Mouse (Mus musculus) Patski (cell line): ENCODE measurements around the gene Spi1. TPM values are rescaled to one million over a fixed set of nuclear protein-coding genes. Genes with fewer than 3 reads are reported as not detected.

Experiments used
- ATAC-seq: fragments of 100-300 bp; one replicate; pipeline ENCODE4 v1.8.0; 2021
- CTCF ChIA-PET: fragments of 350-600 bp; sonication (Branson Sonifier 250); formaldehyde crosslinking; loops from one replicate; lab custom pipeline; 2022; ENCODE audit warnings: inconsistent platforms; lab: Charles Lee
- POLR2A ChIA-PET: fragments of 350-600 bp; sonication (Branson Sonifier 250); formaldehyde crosslinking; loops from one replicate; lab custom pipeline; 2022; ENCODE audit warnings: antibody characterized with exemption, inconsistent platforms; lab: Charles Lee
- DNase-seq: peaks from one replicate; pipeline ENCODE4 v3.0.0-alpha.2; 2011; ENCODE audit warnings: low read depth, low spot score
- H3K27me3 ChIP-seq: fragments of 371-371 bp; one replicate; pipeline ENCODE4 v1.5.1; 2021
- CTCF ChIP-seq: fragments of 100-300 bp; IDR thresholded peaks from one replicate; pipeline ENCODE4 v1.5.1; 2021
- in situ Hi-C: fragments of 300-500 bp; cut with MboI; formaldehyde crosslinking; loops from 3 replicates; pipeline ENCODE4 v1.11.1; 2018; ENCODE audit warnings: low pct_unique_long_range_greater_than_20kb, mixed read lengths
- polyA plus RNA-seq: library from polyadenylated mRNA; unstranded; gene quantifications from one replicate; pipeline ENCODE4 v1.2.3, GENCODE M21; 2021

Spi1 gene
- polyA plus RNA-seq, 1 experiment from 2014 or later, result 1.1 TPM

- DNase-seq, result no peak
- no peaks in the 10 kb centered on the region for H3K27me3 ChIP-seq
- ATAC-seq, result no peak
- TF ChIP-seq CTCF, result no peak
- POLR2A ChIA-PET, result no interaction called here
- CTCF ChIA-PET, result interaction anchor here (1.0 to 1.8 kb wide), 3 partner anchors 9 to 38 kb away, joined by 3 to 5 read pairs (median 4); no protein-coding TSS in a partner anchor
- in situ Hi-C loops, result no loop called here
These were observed 70.7 kb downstream of the Spi1 start for GRCm38 (mm10) chr2:91152885-91153377.

DNA sequence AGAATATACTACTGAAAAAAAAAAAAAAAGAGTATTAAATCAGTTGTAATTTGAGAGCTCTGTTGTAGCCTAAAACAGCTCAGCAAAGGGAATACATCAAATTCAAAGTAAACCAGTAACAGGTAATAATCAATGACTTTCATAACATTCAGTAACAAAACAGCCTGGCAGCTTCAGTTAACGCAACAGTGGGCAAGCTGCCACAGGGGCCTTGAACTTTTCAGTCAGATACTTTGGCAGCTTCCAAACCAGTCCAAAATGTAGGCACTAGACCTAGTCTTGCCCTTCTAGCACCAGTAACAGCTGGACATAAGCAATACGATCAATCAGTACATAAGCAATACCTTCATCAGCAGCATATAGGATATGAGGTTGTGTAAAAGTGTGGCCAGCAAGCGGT is 71.9 kb downstream of the Spi1 start:
- POLR2A ChIA-PET, result no interaction called here
- no peak for TF ChIP-seq CTCF
- DNase-seq (no peak), ATAC-seq (no peak)
- in situ Hi-C loops, result no loop called here
- H3K27me3 ChIP-seq, result no peaks in the 10 kb centered on the region
- CTCF ChIA-PET, result interaction anchor here (0.6 to 1.3 kb wide), 4 partner anchors 17 to 580 kb away, joined by 3 to 4 read pairs (median 3); no protein-coding TSS in a partner anchor

GRCm38 (mm10) chr2:91157002-91157752 is 75.0 kb downstream of the Spi1 start:
- no peaks in the 10 kb centered on the region for H3K27me3 ChIP-seq
- POLR2A ChIA-PET, result no interaction called here
- DNase-seq (peak; percentile 4), ATAC-seq (no peak)
- in situ Hi-C loops, result no loop called here
- no peak for TF ChIP-seq CTCF
- CTCF ChIA-PET, result interaction anchor here (0.8 kb wide), 1 partner anchor 16 kb away, joined by 3 read pairs; no protein-coding TSS in a partner anchor

GRCm38 (mm10) chr2:91160591-91160990 is 78.4 kb downstream of the Spi1 start:
- DNase-seq (no peak), ATAC-seq (no peak)
- in situ Hi-C loops, result no loop called here
- TF ChIP-seq CTCF, result no peak
- CTCF ChIA-PET, result interaction anchor here (1.5 kb wide), 1 partner anchor 45 kb away, joined by 5 read pairs; no protein-coding TSS in a partner anchor
- H3K27me3 ChIP-seq, result no peaks in the 10 kb centered on the region
- POLR2A ChIA-PET, result no interaction called here

DNA sequence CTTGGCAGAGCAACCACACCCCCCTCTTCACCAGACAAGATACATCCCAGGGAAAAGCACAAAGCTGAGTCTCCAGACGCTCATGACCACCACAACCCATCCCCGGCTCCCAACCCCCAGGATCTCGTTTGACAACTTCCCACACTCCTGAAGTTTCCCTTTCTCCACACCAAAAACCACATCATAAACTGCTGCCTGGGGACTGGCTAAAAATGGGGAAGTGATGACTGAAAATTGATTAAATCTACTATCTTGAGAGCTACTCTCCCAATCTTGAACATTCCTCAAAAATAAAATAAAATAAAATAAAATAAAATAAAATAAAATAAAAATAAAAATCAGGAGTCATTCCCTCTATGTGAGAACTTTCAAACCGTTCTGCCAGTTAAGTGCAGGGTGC is 80.8 kb downstream of the Spi1 start:
- POLR2A ChIA-PET, result no interaction called here
- no peaks in the 10 kb centered on the region for H3K27me3 ChIP-seq
- ATAC-seq (no peak), DNase-seq (no peak)
- TF ChIP-seq CTCF, result no peak
- in situ Hi-C loops, result no loop called here
- CTCF ChIA-PET, result no interaction called here

DNA sequence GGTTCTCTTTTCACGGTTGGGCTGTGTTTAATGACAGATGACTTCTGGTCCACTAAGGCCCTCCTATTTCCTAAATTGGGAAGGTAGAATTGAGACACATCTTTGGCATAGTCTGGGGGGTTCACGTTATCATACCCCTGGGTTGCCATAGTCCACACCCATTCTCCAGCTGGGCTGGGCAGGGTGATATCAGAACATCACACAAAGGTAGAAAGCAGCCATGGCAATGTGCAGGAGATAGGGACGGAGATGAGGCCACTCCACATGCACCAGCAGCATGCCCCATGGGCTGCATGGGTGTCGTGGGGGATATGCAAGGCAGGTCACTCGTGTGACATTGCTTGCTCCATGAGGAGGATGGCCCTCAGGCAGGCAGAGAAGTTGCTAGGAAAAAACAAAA is 81.3 kb downstream of the Spi1 start:
- CTCF ChIA-PET, result no interaction called here
- in situ Hi-C loops, result no loop called here

DNA sequence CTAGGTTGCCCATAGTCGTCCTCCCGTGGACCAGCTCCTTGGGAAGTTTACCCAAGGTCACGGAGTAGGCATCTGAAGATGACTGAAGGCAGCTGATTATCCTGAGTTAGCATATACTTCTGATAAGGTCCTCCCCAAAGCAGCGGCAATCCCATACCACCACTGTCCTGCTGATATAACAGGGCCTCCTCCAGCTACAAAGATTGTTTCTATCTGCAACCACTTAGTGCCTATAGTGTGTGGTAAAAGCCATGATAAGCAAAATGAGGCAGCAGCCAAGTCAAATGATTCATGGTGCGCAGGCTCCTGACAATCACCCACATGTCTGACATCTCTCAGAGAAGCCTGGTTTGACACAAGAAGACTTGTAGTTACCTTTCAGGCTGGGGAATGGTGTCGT is 82.8 kb downstream of the Spi1 start:
- no peak for DNase-seq
- in situ Hi-C loops, result no loop called here
- ChIA-PET POLR2A (no interaction called here), CTCF (no interaction called here)
- no peak for ATAC-seq
- no peak for TF ChIP-seq CTCF
- no peaks in the 10 kb centered on the region for H3K27me3 ChIP-seq

More for the DNA sequence above, 81.3 kb downstream of the Spi1 start:
- ATAC-seq (no peak), DNase-seq (no peak)
- POLR2A ChIA-PET, result no interaction called here
- no peaks in the 10 kb centered on the region for H3K27me3 ChIP-seq
- no peak for TF ChIP-seq CTCF

Other genes starting within 250 kb of the Spi1 start
- gene Mtch2, start 235.2 kb upstream of the Spi1 start, polyA plus RNA-seq, result 237 TPM
- 0.04 TPM for gene C1qtnf4, start 196.5 kb upstream of the Spi1 start, polyA plus RNA-seq
- gene Kbtbd4, start 177.7 kb upstream of the Spi1 start, polyA plus RNA-seq, result 33.0 TPM
- gene Ndufs3, start 177.6 kb upstream of the Spi1 start, polyA plus RNA-seq, result 216 TPM
- gene Celf1, start 142.0 kb upstream of the Spi1 start, polyA plus RNA-seq, result 92.9 TPM
- gene Rapsn, start 46.8 kb upstream of the Spi1 start, polyA plus RNA-seq, result 1.2 TPM
- 276 TPM for gene Psmc3, start 28.4 kb upstream of the Spi1 start, polyA plus RNA-seq
- gene Slc39a13, start 12.0 kb upstream of the Spi1 start, polyA plus RNA-seq, result 148 TPM
- not detected for gene Mybpc3, start 35.8 kb downstream of the Spi1 start, polyA plus RNA-seq
- gene Madd, start 101.4 kb downstream of the Spi1 start, polyA plus RNA-seq, result 12.8 TPM
- 0.36 TPM for gene Nr1h3, start 120.4 kb downstream of the Spi1 start, polyA plus RNA-seq
- 45.2 TPM for gene Acp2, start 120.5 kb downstream of the Spi1 start, polyA plus RNA-seq
- 16.1 TPM for gene Ddb2, start 154.6 kb downstream of the Spi1 start, polyA plus RNA-seq
- gene Pacsin3, start 173.6 kb downstream of the Spi1 start, polyA plus RNA-seq, result 80.6 TPM
- gene Arfgap2, start 182.6 kb downstream of the Spi1 start, polyA plus RNA-seq, result 71.1 TPM